Mouse (Mus musculus) stomach, embryonic 16.5 days (tissue): ENCODE data around the gene Pard3b. TPM values are rescaled to one million over a fixed set of nuclear protein-coding genes. Genes with fewer than 3 reads are reported as not detected.

ENCODE experiments used
- ATAC-seq: fragments of 200-750 bp; cut with Nextera tagmentation; 2 replicates; pipeline ENCODE4 v1.8.0; 2017; ENCODE audit warnings: moderate number of reproducible peaks, moderate TSS enrichment; ENCODE audit not compliant: insufficient read depth, low FRiP score
- H3K27ac ChIP-seq: fragments of 300-500 bp; sonication (generic); 2 replicates; pipeline ENCODE4 v1.5.1; 2014; ENCODE audit warnings: low read length
- H3K27me3 ChIP-seq: fragments of 300-500 bp; sonication (generic); 2 replicates; pipeline ENCODE4 v1.6.1; 2014; ENCODE audit warnings: low read length, control low read depth, mixed read lengths; ENCODE audit not compliant: control insufficient read depth, insufficient read depth
- H3K36me3 ChIP-seq: fragments of 300-500 bp; sonication (generic); 2 replicates; pipeline ENCODE4 v1.6.1; 2014; ENCODE audit warnings: low read length; ENCODE audit not compliant: control insufficient read depth, insufficient read depth
- H3K4me1 ChIP-seq: fragments of 300-500 bp; sonication (generic); 2 replicates; pipeline ENCODE4 v1.6.1; 2014; ENCODE audit warnings: low read length, control low read depth, mixed read lengths; ENCODE audit not compliant: control insufficient read depth, insufficient read depth
- H3K4me2 ChIP-seq: fragments of 300-500 bp; sonication (generic); 2 replicates; pipeline ENCODE4 v1.6.1; 2014; ENCODE audit warnings: low read depth, low read length, mixed read lengths
- H3K4me3 ChIP-seq: fragments of 300-500 bp; sonication (generic); replicated peaks from 2 replicates; pipeline ENCODE4 v1.5.1; 2014; ENCODE audit warnings: mild to moderate bottlenecking, low read length
- H3K9ac ChIP-seq: fragments of 300-500 bp; sonication (generic); 2 replicates; pipeline ENCODE4 v1.6.1; 2014; ENCODE audit warnings: low read length
- H3K9me3 ChIP-seq: fragments of 300-500 bp; sonication (generic); replicated peaks from 2 replicates; pipeline ENCODE4 v1.6.1; 2016; ENCODE audit warnings: low read length, control low read depth; ENCODE audit not compliant: control insufficient read depth
- WGBS: fragments of 180-500 bp; shearing (Covaris S2); extraction: QIAGEN DNeasy Blood & Tissue Kit; methylation state at CpG from one replicate; pipeline ENCODE4 v1.1.7; 2014; 5-methylcytosine and 5-hydroxymethylcytosine counted together
- polyA plus RNA-seq: library from polyadenylated mRNA; unstranded; fragments of >200 nt; fragmentation: Nextera tagmentation; extraction: Ambion mirVana; gene quantifications from 2 replicates; pipeline ENCODE4 v1.2.1, GENCODE M21; 2015

Gene Pard3b
- polyA plus RNA-seq, 1 experiment from 2014 or later, result 15.7 TPM

GRCm38 (mm10) chr1:61729654-61730053, 91.0 kb downstream of the Pard3b start:
- H3K9ac ChIP-seq, result no peak overlapping the region
- no peak overlapping the region for H3K4me2 ChIP-seq
- H3K36me3 ChIP-seq, result no peaks in the 10 kb centered on the region
- no peak overlapping the region for H3K27ac ChIP-seq
- no peaks in the 10 kb centered on the region for H3K4me1 ChIP-seq
- WGBS, result 50% methylated on average over 4 of the region's 4 CpGs
- H3K27me3 ChIP-seq, result no peaks in the 10 kb centered on the region
- ATAC-seq, result no peak
- H3K9me3 ChIP-seq, result peaks cover 3% of the 10 kb centered on the region; the same call in 1 of the 2 replicates
- H3K4me3 ChIP-seq, result no peak overlapping the region

- Histone ChIP-seq H3K36me3 (no peaks in the 10 kb centered on the region), H3K9ac (no peak overlapping the region), H3K27ac (no peak overlapping the region), H3K4me3 (no peak overlapping the region), H3K4me2 (no peak overlapping the region), H3K4me1 (no peaks in the 10 kb centered on the region; the same call in 1 of the 2 replicates), H3K27me3 (no peaks in the 10 kb centered on the region), H3K9me3 (no peaks in the 10 kb centered on the region)
- WGBS, result 54% methylated on average over 1 of the region's 1 CpGs
- ATAC-seq, result peak; percentile 79; the same call in 1 of the 2 replicates
Measured at GRCm38 (mm10) chr1:61736550-61736949, 97.9 kb downstream of the Pard3b start.

- H3K4me2 ChIP-seq, result no peak overlapping the region
- H3K36me3 ChIP-seq, result no peaks in the 10 kb centered on the region
- no peaks in the 10 kb centered on the region for H3K27me3 ChIP-seq
- no peak overlapping the region for H3K27ac ChIP-seq
- H3K9ac ChIP-seq, result no peak overlapping the region
- H3K4me1 ChIP-seq, result no peaks in the 10 kb centered on the region; the same call in 1 of the 2 replicates
- H3K4me3 ChIP-seq, result no peak overlapping the region
- no peak for ATAC-seq
- H3K9me3 ChIP-seq, result no peaks in the 10 kb centered on the region
Measured at GRCm38 (mm10) chr1:61742831-61743230, 104.2 kb downstream of the Pard3b start.

GRCm38 (mm10) chr1:61747481-61747880, 108.9 kb downstream of the Pard3b start:
- H3K9me3 ChIP-seq, result no peaks in the 10 kb centered on the region
- H3K27ac ChIP-seq, result no peak overlapping the region
- H3K27me3 ChIP-seq, result no peaks in the 10 kb centered on the region
- H3K36me3 ChIP-seq, result no peaks in the 10 kb centered on the region
- no peak overlapping the region for H3K9ac ChIP-seq
- H3K4me2 ChIP-seq, result no peak overlapping the region
- ATAC-seq, result no peak
- H3K4me1 ChIP-seq, result no peaks in the 10 kb centered on the region
- H3K4me3 ChIP-seq, result no peak overlapping the region

GRCm38 (mm10) chr1:61751008-61751407, 112.4 kb downstream of the Pard3b start:
- Histone ChIP-seq H3K9ac (no peak overlapping the region), H3K36me3 (no peaks in the 10 kb centered on the region), H3K27me3 (no peaks in the 10 kb centered on the region), H3K27ac (no peak overlapping the region), H3K9me3 (no peaks in the 10 kb centered on the region), H3K4me2 (no peak overlapping the region), H3K4me1 (no peaks in the 10 kb centered on the region), H3K4me3 (no peak overlapping the region)
- ATAC-seq, result no peak
- 78% methylated on average over 1 of the region's 1 CpGs for WGBS

GRCm38 (mm10) chr1:61756771-61757170, 118.1 kb downstream of the Pard3b start:
- Histone ChIP-seq H3K9me3 (no peaks in the 10 kb centered on the region), H3K4me3 (no peak overlapping the region), H3K36me3 (no peaks in the 10 kb centered on the region), H3K4me2 (no peak overlapping the region), H3K4me1 (no peaks in the 10 kb centered on the region), H3K27ac (no peak overlapping the region), H3K9ac (no peak overlapping the region), H3K27me3 (no peaks in the 10 kb centered on the region)
- WGBS, result 63% methylated on average over 1 of the region's 1 CpGs
- no peak for ATAC-seq

GRCm38 (mm10) chr1:61771213-61771612, 132.6 kb downstream of the Pard3b start:
- H3K27me3 ChIP-seq, result no peaks in the 10 kb centered on the region
- 0 out of 2 replicates have a peak, but pooled peaks have one; percentile 50 for ATAC-seq
- no peaks in the 10 kb centered on the region for H3K9me3 ChIP-seq
- no peak overlapping the region for H3K27ac ChIP-seq
- peaks cover 3% of the 10 kb centered on the region; the same call in 1 of the 2 replicates for H3K4me1 ChIP-seq
- no peaks in the 10 kb centered on the region for H3K36me3 ChIP-seq
- no peak overlapping the region for H3K4me2 ChIP-seq
- H3K9ac ChIP-seq, result no peak overlapping the region
- H3K4me3 ChIP-seq, result no peak overlapping the region

GRCm38 (mm10) chr1:61778731-61779130, 140.1 kb downstream of the Pard3b start:
- no peak overlapping the region for H3K27ac ChIP-seq
- no peaks in the 10 kb centered on the region for H3K36me3 ChIP-seq
- no peak overlapping the region for H3K9ac ChIP-seq
- peaks cover 2% of the 10 kb centered on the region; the same call in 1 of the 2 replicates for H3K4me1 ChIP-seq
- no peaks in the 10 kb centered on the region for H3K27me3 ChIP-seq
- no peak for ATAC-seq
- no peak overlapping the region for H3K4me2 ChIP-seq
- no peaks in the 10 kb centered on the region for H3K9me3 ChIP-seq
- H3K4me3 ChIP-seq, result no peak overlapping the region

- Histone ChIP-seq H3K4me2 (no peak overlapping the region), H3K4me1 (peaks cover 2% of the 10 kb centered on the region; the same call in 1 of the 2 replicates)
- WGBS, result 10% methylated on average over 5 of the region's 5 CpGs
Measured at GRCm38 (mm10) chr1:61779906-61780305, 141.3 kb downstream of the Pard3b start.

GRCm38 (mm10) chr1:61796296-61796695, 157.7 kb downstream of the Pard3b start:
- WGBS, result 84% methylated on average over 5 of the region's 5 CpGs
- H3K9me3 ChIP-seq, result no peaks in the 10 kb centered on the region; the same call in 1 of the 2 replicates
- no peaks in the 10 kb centered on the region for H3K36me3 ChIP-seq
- no peak overlapping the region for H3K4me3 ChIP-seq
- no peak for ATAC-seq
- no peak overlapping the region for H3K27ac ChIP-seq
- no peak overlapping the region for H3K4me2 ChIP-seq
- no peaks in the 10 kb centered on the region for H3K27me3 ChIP-seq
- H3K4me1 ChIP-seq, result no peaks in the 10 kb centered on the region
- H3K9ac ChIP-seq, result no peak overlapping the region

More at GRCm38 (mm10) chr1:61779906-61780305, 141.3 kb downstream of the Pard3b start:
- Histone ChIP-seq H3K36me3 (no peaks in the 10 kb centered on the region), H3K9ac (no peak overlapping the region), H3K27me3 (no peaks in the 10 kb centered on the region), H3K4me3 (no peak overlapping the region), H3K9me3 (no peaks in the 10 kb centered on the region), H3K27ac (no peak overlapping the region)
- ATAC-seq, result peak; percentile 90
